Mouse (Mus musculus) adrenal gland, postnatal 36 days (tissue): ENCODE data around the gene Padi4. TPM values are rescaled to one million over a fixed set of nuclear protein-coding genes. Genes with fewer than 3 reads are reported as not detected.

Experiments
- DNase-seq, 2 experiments: peaks; one replicate each; pipeline ENCODE4 v3.0.0; 2021; ENCODE audit warnings: mixed read lengths in 1 of 2
- total RNA-seq, 2 experiments: library from RNA; stranded (reverse); gene quantifications; 2 replicates each; pipeline ENCODE4 v1.2.3; 2021

The Padi4 gene
- total RNA-seq, 2 experiments from 2014 or later = 0.23 to 0.63 TPM

- no peak for DNase-seq
These were observed 14.2 kb upstream of the Padi4 start for GRCm38 (mm10) chr4:140788264-140788663.

GRCm38 (mm10) chr4:140787414-140787813 lies 13.4 kb upstream of the Padi4 start:
- DNase-seq = no peak

GRCm38 (mm10) chr4:140785217-140785616 lies 11.2 kb upstream of the Padi4 start:
- no peak for DNase-seq

GRCm38 (mm10) chr4:140784292-140784945 lies 10.4 kb upstream of the Padi4 start:
- DNase-seq = no peak

GRCm38 (mm10) chr4:140782821-140783220 lies 8.8 kb upstream of the Padi4 start:
- no peak for DNase-seq

GRCm38 (mm10) chr4:140780507-140780906 lies 6.5 kb upstream of the Padi4 start:
- DNase-seq = no peak

GRCm38 (mm10) chr4:140779803-140780397 lies 5.9 kb upstream of the Padi4 start:
- DNase-seq = peak; percentile 83 to 85

- no peak for DNase-seq
These were observed 2.6 kb upstream of the Padi4 start for GRCm38 (mm10) chr4:140776623-140777022.

GRCm38 (mm10) chr4:140775876-140776275 lies 1.8 kb upstream of the Padi4 start:
- DNase-seq = no peak

- no peak for DNase-seq
These were observed 857 bp upstream of the Padi4 start for GRCm38 (mm10) chr4:140774893-140775292.

GRCm38 (mm10) chr4:140771091-140771490 lies 2.9 kb downstream of the Padi4 start:
- peak in 1 of 2 experiments; percentile 31 for DNase-seq

GRCm38 (mm10) chr4:140770433-140770832 lies 3.6 kb downstream of the Padi4 start:
- peak; percentile 58 to 79 for DNase-seq

- no peak for DNase-seq
These were observed 5.1 kb downstream of the Padi4 start for GRCm38 (mm10) chr4:140768973-140769372.

- no peak for DNase-seq
These were observed 8.1 kb downstream of the Padi4 start for GRCm38 (mm10) chr4:140765936-140766335.

- peak; percentile 62 to 63 for DNase-seq
These were observed 10.9 kb downstream of the Padi4 start for GRCm38 (mm10) chr4:140763158-140763557.

- no peak for DNase-seq
These were observed 12.4 kb downstream of the Padi4 start for GRCm38 (mm10) chr4:140761601-140762000.

GRCm38 (mm10) chr4:140755811-140756210 lies 18.2 kb downstream of the Padi4 start:
- peak; percentile 63 to 67 for DNase-seq

- peak in 1 of 2 experiments; percentile 20 for DNase-seq
These were observed 20.7 kb downstream of the Padi4 start for GRCm38 (mm10) chr4:140753366-140753765.

GRCm38 (mm10) chr4:140750328-140750727 lies 23.7 kb downstream of the Padi4 start:
- peak in 1 of 2 experiments; percentile 12 for DNase-seq

GRCm38 (mm10) chr4:140747978-140748377 lies 26.1 kb downstream of the Padi4 start:
- DNase-seq = no peak

- peak; percentile 72 to 74 for DNase-seq
These were observed 29.4 kb downstream of the Padi4 start for GRCm38 (mm10) chr4:140744654-140745053.

- DNase-seq = no peak
These were observed 30.9 kb downstream of the Padi4 start for GRCm38 (mm10) chr4:140743086-140743485.

GRCm38 (mm10) chr4:140742543-140742942 lies 31.5 kb downstream of the Padi4 start, which contains the start of gene Padi6:
Gene Padi6 (minus strand): TSS chr4:140742643.
- no peak for DNase-seq

GRCm38 (mm10) chr4:140741401-140741800 lies 32.6 kb downstream of the Padi4 start:
- no peak for DNase-seq
